Mouse (Mus musculus): ENCODE results near the gene Gm7879. TPM values are rescaled to one million over a fixed set of nuclear protein-coding genes. Genes with fewer than 3 reads are reported as not detected.

Gm7879 gene
- polyA plus RNA-seq (2014; fragmentation: Illumina TruSeq; extraction: RNeasy Lipid Tissue Mini Kit (QIAGEN cat#74804); ENCODE audit: low read depth, low replicate concordance), result not detected

DNA sequence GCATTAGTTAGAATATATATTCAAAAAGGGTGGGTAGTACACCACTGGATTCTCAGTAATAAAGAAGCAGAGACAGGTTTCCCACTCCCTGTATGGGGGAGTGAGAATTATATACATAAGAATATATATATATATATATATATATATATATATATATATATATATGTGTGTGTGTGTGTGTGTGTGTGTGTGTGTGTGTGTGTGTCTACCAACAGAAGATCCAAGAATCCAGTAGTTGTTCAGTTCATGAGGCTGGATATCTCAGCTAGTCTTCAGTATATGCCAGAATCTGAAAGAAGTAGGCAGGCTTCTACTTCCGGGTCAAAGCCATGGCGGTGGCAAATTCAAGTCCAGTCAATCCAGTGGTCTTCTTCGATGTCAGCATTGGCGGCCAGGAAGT is at the start of gene Gm7879:
TSS of gene Gm7879 (plus strand) at position 301 of the 400 bp plus-strand sequence.

DNA sequence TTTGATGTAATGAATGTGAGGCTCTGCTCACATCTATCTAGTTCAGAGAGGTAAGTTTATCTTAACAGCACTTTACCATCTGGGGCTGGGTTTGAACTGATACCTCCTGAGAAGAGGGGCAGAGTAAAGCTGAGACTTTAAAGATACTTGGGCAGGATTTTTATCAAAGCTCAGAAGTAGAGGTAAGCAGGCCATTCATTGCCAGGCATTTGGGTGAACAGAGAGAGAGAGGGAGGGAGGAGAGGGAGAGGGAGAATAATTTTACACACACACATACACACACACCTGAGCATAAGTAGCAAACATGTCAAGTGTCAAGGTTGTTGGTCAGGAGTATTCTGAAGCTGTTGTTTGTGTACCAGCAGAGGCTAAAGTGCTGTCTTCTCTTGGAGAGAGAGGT is 44.7 kb upstream of the Gm7879 start, which contains the start of gene Cd38:
TSS of gene Cd38 (plus strand) at position 301 of the 400 bp plus-strand sequence.

Other genes starting within 250 kb of the Gm7879 start
- 29.1 TPM for gene Bst1, start 94.3 kb upstream of the Gm7879 start, polyA plus RNA-seq (2014; fragmentation: Illumina TruSeq; extraction: RNeasy Lipid Tissue Mini Kit (QIAGEN cat#74804); ENCODE audit: low read depth, low replicate concordance)
- 144 TPM for gene Fbxl5, start 91.5 kb upstream of the Gm7879 start, polyA plus RNA-seq (2014; fragmentation: Illumina TruSeq; extraction: RNeasy Lipid Tissue Mini Kit (QIAGEN cat#74804); ENCODE audit: low read depth, low replicate concordance)
- 17.3 TPM for gene Cd38, start 44.6 kb upstream of the Gm7879 start, polyA plus RNA-seq (2014; fragmentation: Illumina TruSeq; extraction: RNeasy Lipid Tissue Mini Kit (QIAGEN cat#74804); ENCODE audit: low read depth, low replicate concordance)
- 5.5 TPM for gene Fgfbp1, start 68.6 kb downstream of the Gm7879 start, polyA plus RNA-seq (2014; fragmentation: Illumina TruSeq; extraction: RNeasy Lipid Tissue Mini Kit (QIAGEN cat#74804); ENCODE audit: low read depth, low replicate concordance)
- gene Prom1, start 188.9 kb downstream of the Gm7879 start, polyA plus RNA-seq (2014; fragmentation: Illumina TruSeq; extraction: RNeasy Lipid Tissue Mini Kit (QIAGEN cat#74804); ENCODE audit: low read depth, low replicate concordance), result 527 TPM